Mouse (Mus musculus) heart, postnatal 0 days (tissue): ENCODE measurements around the gene St6galnac3.

Experiments used
- CTCF ChIP-seq: IDR thresholded peaks from 2 replicates; pipeline ENCODE4 v1.5.1; 2016; ENCODE audit warnings: antibody characterized with exemption, control low read depth, low read depth
- EP300 ChIP-seq: IDR thresholded peaks from 2 replicates; pipeline ENCODE4 v1.6.1; 2016; ENCODE audit warnings: antibody characterized with exemption, low read depth

DNA sequence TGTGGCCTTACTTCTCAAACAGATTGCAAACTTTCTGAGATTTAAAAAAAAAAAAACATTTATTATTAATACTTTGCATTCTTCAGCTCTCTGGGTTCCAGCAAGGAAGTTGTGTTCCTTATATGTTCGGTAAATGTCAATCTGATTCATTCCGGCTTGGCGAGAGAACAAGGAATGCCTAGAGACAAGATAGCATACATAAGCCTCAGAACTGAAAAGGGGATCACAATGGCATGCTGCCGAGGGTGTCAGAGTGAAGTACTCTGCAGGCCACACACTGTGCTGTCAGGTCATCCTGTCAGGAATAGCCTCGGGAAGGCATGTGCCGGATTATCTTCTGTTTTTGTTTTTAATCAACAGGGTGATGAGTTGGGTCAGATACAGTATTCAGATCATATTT is 7.8 kb upstream of the St6galnac3 start:
- TF ChIP-seq CTCF = no peak
- TF ChIP-seq EP300 = no peak
